Mouse (Mus musculus): ENCODE data around the gene Spata17. TPM values are rescaled to one million over a fixed set of nuclear protein-coding genes. Genes with fewer than 3 reads are reported as not detected.

The Spata17 gene
- polyA plus RNA-seq, 1 experiment from 2014 or later, result 0.60 TPM

DNA sequence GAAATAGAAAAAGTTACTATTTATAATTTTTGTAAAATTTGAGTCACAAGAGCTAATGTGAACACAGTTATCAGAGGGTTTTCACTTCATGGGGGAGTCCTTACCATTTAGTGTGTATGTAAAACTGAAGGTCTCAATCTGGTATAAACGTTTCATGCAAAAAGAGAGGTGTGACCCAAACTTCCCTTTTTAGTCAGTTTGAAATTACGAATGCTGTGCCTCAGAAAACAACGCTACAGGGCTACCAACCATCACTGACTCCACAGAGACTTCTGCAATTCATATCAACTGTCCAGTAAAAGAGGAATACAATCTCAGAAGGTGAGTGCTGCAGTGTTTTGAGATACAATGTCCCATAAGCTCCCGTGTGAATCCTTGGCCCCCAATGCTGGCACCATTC, 175.5 kb downstream of the Spata17 start:
- Histone ChIP-seq H3K4me2 (ENCODE audit: low read depth, low read length) (no peak overlapping the region), H3K36me3 (replicated peaks; ENCODE audit: control insufficient read depth, insufficient read depth, low read depth, low read length) (no peaks in the 10 kb centered on the region), H3K27me3 (ENCODE audit: control insufficient read depth, insufficient read depth, low read length) (no peaks in the 10 kb centered on the region), H3K4me1 (ENCODE audit: control insufficient read depth, insufficient read depth, low read length) (no peaks in the 10 kb centered on the region), H3K9me3 (replicated peaks; ENCODE audit: control insufficient read depth, low read length) (no peaks in the 10 kb centered on the region), H3K9ac (replicated peaks; ENCODE audit: low read length) (no peak overlapping the region), H3K27ac (replicated peaks; ENCODE audit: low read depth, low read length) (no peak overlapping the region), H3K4me3 (ENCODE audit: low read depth, low read length) (no peak overlapping the region)
- DNase-seq (ENCODE audit: low spot score) (no peak), ATAC-seq (replicated peaks; ENCODE audit: insufficient number of reproducible peaks, low FRiP score, low TSS enrichment, low read depth) (no peak)
- WGBS, result 82% methylated on average over 4 of the region's 4 CpGs

DNA sequence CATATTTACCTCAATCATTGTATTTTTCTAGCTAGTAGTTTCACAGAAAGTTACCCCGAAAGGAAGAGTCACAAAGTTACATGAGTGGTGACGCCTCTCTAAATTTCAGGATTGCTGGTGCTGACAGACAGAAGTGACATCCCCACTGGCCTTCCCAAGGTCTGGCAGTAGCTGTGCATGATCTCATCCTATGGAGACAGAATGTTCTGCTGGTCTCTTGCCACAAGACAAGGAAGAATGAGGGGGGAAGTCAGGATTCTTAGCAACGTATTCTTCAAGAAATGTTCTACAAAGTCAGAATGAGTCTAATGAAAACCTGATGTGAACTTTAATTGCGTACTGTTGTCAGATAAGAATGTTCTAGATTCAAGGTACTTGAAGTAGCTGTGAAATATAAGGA, 179.5 kb downstream of the Spata17 start:
- H3K4me3 ChIP-seq (ENCODE audit: low read depth, low read length), result no peak overlapping the region
- 85% methylated on average over 4 of the region's 4 CpGs for WGBS
- no peaks in the 10 kb centered on the region for H3K36me3 ChIP-seq (replicated peaks; ENCODE audit: control insufficient read depth, insufficient read depth, low read depth, low read length)
- H3K4me1 ChIP-seq (ENCODE audit: control insufficient read depth, insufficient read depth, low read length), result no peaks in the 10 kb centered on the region
- no peak for DNase-seq (ENCODE audit: low spot score)
- H3K4me2 ChIP-seq (ENCODE audit: low read depth, low read length), result no peak overlapping the region
- no peak overlapping the region for H3K9ac ChIP-seq (replicated peaks; ENCODE audit: low read length)
- H3K27ac ChIP-seq (replicated peaks; ENCODE audit: low read depth, low read length), result no peak overlapping the region
- H3K9me3 ChIP-seq (replicated peaks; ENCODE audit: control insufficient read depth, low read length), result no peaks in the 10 kb centered on the region
- no peak for ATAC-seq (replicated peaks; ENCODE audit: insufficient number of reproducible peaks, low FRiP score, low TSS enrichment, low read depth)
- H3K27me3 ChIP-seq (ENCODE audit: control insufficient read depth, insufficient read depth, low read length), result no peaks in the 10 kb centered on the region

DNA sequence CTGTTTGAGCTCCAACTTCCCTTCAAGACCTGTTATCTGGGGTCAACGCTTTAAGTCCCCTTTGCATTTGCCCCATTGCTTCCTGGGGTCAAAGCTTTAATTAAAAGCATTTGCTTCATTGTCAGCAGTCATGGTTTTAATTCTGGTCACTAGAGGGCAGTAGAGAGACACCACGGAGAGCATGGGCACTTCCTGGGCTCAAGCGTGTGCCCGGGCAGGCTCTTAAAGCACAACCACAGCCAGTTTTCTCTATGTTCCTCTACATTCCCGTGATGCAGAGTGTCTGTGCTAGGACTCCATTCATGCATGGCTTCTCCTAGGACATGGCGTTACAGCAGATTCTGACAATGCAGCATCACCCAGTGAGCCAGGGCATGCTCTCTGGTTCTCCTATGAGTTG, 183.5 kb downstream of the Spata17 start:
- Histone ChIP-seq H3K4me2 (ENCODE audit: low read depth, low read length) (no peak overlapping the region), H3K36me3 (replicated peaks; ENCODE audit: control insufficient read depth, insufficient read depth, low read depth, low read length) (no peaks in the 10 kb centered on the region), H3K9me3 (replicated peaks; ENCODE audit: control insufficient read depth, low read length) (no peaks in the 10 kb centered on the region), H3K9ac (replicated peaks; ENCODE audit: low read length) (no peak overlapping the region), H3K4me1 (ENCODE audit: control insufficient read depth, insufficient read depth, low read length) (no peaks in the 10 kb centered on the region), H3K27me3 (ENCODE audit: control insufficient read depth, insufficient read depth, low read length) (no peaks in the 10 kb centered on the region), H3K4me3 (ENCODE audit: low read depth, low read length) (no peak overlapping the region), H3K27ac (replicated peaks; ENCODE audit: low read depth, low read length) (no peak overlapping the region)
- 49% methylated on average over 6 of the region's 6 CpGs for WGBS
- no peak for ATAC-seq (replicated peaks; ENCODE audit: insufficient number of reproducible peaks, low FRiP score, low TSS enrichment, low read depth)
- DNase-seq (ENCODE audit: low spot score), result peak; percentile 63

- no peak for DNase-seq (ENCODE audit: low spot score)
- Histone ChIP-seq H3K9ac (replicated peaks; ENCODE audit: low read length) (no peak overlapping the region), H3K4me2 (ENCODE audit: low read depth, low read length) (no peak overlapping the region), H3K9me3 (replicated peaks; ENCODE audit: control insufficient read depth, low read length) (no peaks in the 10 kb centered on the region), H3K4me3 (ENCODE audit: low read depth, low read length) (no peak overlapping the region), H3K4me1 (ENCODE audit: control insufficient read depth, insufficient read depth, low read length) (no peaks in the 10 kb centered on the region), H3K27me3 (ENCODE audit: control insufficient read depth, insufficient read depth, low read length) (no peaks in the 10 kb centered on the region), H3K36me3 (replicated peaks; ENCODE audit: control insufficient read depth, insufficient read depth, low read depth, low read length) (no peaks in the 10 kb centered on the region), H3K27ac (replicated peaks; ENCODE audit: low read depth, low read length) (no peak overlapping the region)
- ATAC-seq (replicated peaks; ENCODE audit: insufficient number of reproducible peaks, low FRiP score, low TSS enrichment, low read depth), result no peak
- WGBS, result 94% methylated on average over 6 of the region's 6 CpGs
Observed at GRCm38 (mm10) chr1:187028841-187029240, 186.4 kb downstream of the Spata17 start.

DNA sequence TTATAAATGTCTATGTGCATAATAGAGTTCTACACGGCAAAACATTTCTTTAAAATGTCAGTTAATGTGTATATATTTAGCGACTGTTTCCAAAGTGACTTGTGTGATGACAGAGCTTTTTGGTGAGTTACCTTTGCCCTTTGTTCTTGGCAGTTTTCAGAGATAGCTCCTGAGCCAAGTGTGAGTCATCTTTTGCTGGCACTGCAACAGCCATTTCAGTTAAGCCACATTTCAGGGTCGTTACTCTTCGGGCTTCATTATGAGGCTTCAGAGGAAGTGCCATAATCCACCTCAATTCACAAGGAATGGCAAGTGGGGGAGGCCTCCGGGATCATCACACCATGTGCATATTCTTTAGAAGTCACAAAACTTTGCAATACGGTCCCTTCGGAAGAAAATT, 195.3 kb downstream of the Spata17 start:
- ATAC-seq (replicated peaks; ENCODE audit: insufficient number of reproducible peaks, low FRiP score, low TSS enrichment, low read depth) (no peak), DNase-seq (ENCODE audit: low spot score) (no peak)
- Histone ChIP-seq H3K27ac (replicated peaks; ENCODE audit: low read depth, low read length) (no peak overlapping the region), H3K4me3 (ENCODE audit: low read depth, low read length) (no peak overlapping the region), H3K4me2 (ENCODE audit: low read depth, low read length) (no peak overlapping the region), H3K9ac (replicated peaks; ENCODE audit: low read length) (no peak overlapping the region), H3K27me3 (ENCODE audit: control insufficient read depth, insufficient read depth, low read length) (no peaks in the 10 kb centered on the region), H3K36me3 (replicated peaks; ENCODE audit: control insufficient read depth, insufficient read depth, low read depth, low read length) (no peaks in the 10 kb centered on the region), H3K4me1 (ENCODE audit: control insufficient read depth, insufficient read depth, low read length) (no peaks in the 10 kb centered on the region), H3K9me3 (replicated peaks; ENCODE audit: control insufficient read depth, low read length) (no peaks in the 10 kb centered on the region)
- WGBS, result 87% methylated on average over 7 of the region's 7 CpGs

- WGBS, result 48% methylated on average over 4 of the region's 4 CpGs
- Histone ChIP-seq H3K9me3 (replicated peaks; ENCODE audit: control insufficient read depth, low read length) (no peaks in the 10 kb centered on the region), H3K4me2 (ENCODE audit: low read depth, low read length) (no peak overlapping the region), H3K9ac (replicated peaks; ENCODE audit: low read length) (no peak overlapping the region), H3K36me3 (replicated peaks; ENCODE audit: control insufficient read depth, insufficient read depth, low read depth, low read length) (no peaks in the 10 kb centered on the region), H3K4me1 (ENCODE audit: control insufficient read depth, insufficient read depth, low read length) (no peaks in the 10 kb centered on the region), H3K27me3 (ENCODE audit: control insufficient read depth, insufficient read depth, low read length) (no peaks in the 10 kb centered on the region), H3K27ac (replicated peaks; ENCODE audit: low read depth, low read length) (no peak overlapping the region), H3K4me3 (ENCODE audit: low read depth, low read length) (no peak overlapping the region)
- ATAC-seq (replicated peaks; ENCODE audit: insufficient number of reproducible peaks, low FRiP score, low TSS enrichment, low read depth) (no peak), DNase-seq (ENCODE audit: low spot score) (no peak)
Observed at GRCm38 (mm10) chr1:187016116-187016515, 199.1 kb downstream of the Spata17 start.

DNA sequence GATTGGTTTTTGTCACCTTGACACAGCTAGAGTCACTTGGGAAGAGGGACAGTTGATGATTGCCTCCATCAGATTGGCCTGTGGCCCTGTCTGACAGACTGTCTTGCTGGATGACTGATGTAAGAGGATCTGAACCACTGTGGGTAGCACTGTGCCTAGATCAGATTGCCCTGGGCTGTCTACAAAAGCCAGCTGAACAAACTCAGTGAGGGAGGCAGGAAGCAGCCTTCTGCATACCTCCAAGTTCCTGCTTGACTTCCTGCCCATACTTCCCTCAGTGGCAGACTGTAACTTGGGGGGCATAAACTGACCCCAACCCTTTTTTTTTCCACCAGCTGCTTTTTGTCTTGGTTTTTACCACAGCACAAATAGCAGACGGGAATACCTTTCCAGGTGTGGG, 199.6 kb downstream of the Spata17 start:
- peak; percentile 26 for DNase-seq (ENCODE audit: low spot score)
- Histone ChIP-seq H3K4me1 (ENCODE audit: control insufficient read depth, insufficient read depth, low read length) (no peaks in the 10 kb centered on the region), H3K4me2 (ENCODE audit: low read depth, low read length) (no peak overlapping the region), H3K27ac (replicated peaks; ENCODE audit: low read depth, low read length) (no peak overlapping the region), H3K4me3 (ENCODE audit: low read depth, low read length) (no peak overlapping the region), H3K27me3 (ENCODE audit: control insufficient read depth, insufficient read depth, low read length) (no peaks in the 10 kb centered on the region), H3K36me3 (replicated peaks; ENCODE audit: control insufficient read depth, insufficient read depth, low read depth, low read length) (no peaks in the 10 kb centered on the region), H3K9me3 (replicated peaks; ENCODE audit: control insufficient read depth, low read length) (no peaks in the 10 kb centered on the region), H3K9ac (replicated peaks; ENCODE audit: low read length) (no peak overlapping the region)
- WGBS, result 45% methylated on average over 1 of the region's 1 CpGs
- ATAC-seq (replicated peaks; ENCODE audit: insufficient number of reproducible peaks, low FRiP score, low TSS enrichment, low read depth), result no peak

GRCm38 (mm10) chr1:187014141-187014540, 201.1 kb downstream of the Spata17 start:
- Histone ChIP-seq H3K4me2 (ENCODE audit: low read depth, low read length) (no peak overlapping the region), H3K27ac (replicated peaks; ENCODE audit: low read depth, low read length) (no peak overlapping the region), H3K9me3 (replicated peaks; ENCODE audit: control insufficient read depth, low read length) (no peaks in the 10 kb centered on the region), H3K4me3 (ENCODE audit: low read depth, low read length) (no peak overlapping the region), H3K36me3 (replicated peaks; ENCODE audit: control insufficient read depth, insufficient read depth, low read depth, low read length) (no peaks in the 10 kb centered on the region), H3K9ac (replicated peaks; ENCODE audit: low read length) (no peak overlapping the region), H3K27me3 (ENCODE audit: control insufficient read depth, insufficient read depth, low read length) (no peaks in the 10 kb centered on the region), H3K4me1 (ENCODE audit: control insufficient read depth, insufficient read depth, low read length) (no peaks in the 10 kb centered on the region)
- ATAC-seq (replicated peaks; ENCODE audit: insufficient number of reproducible peaks, low FRiP score, low TSS enrichment, low read depth), result no peak
- WGBS, result 89% methylated on average over 2 of the region's 2 CpGs
- no peak for DNase-seq (ENCODE audit: low spot score)

All from embryonic facial prominence, embryonic 11.5 days (tissue).